Mouse (Mus musculus) MEL (cell line): Measurements from ENCODE around the gene Mpl.

Experiments
- CTCF ChIP-seq, 3 experiments: IDR thresholded peaks in 2 of 3; conservative IDR thresholded peaks in 1 of 3; 2 replicates each; pipeline ENCODE4 v1.5.1; 2011 to 2012; ENCODE audit warnings: low read length in 3 of 3, low read depth in 2 of 3, mild to moderate bottlenecking in 2 of 3, improper control_type of control experiment in 1 of 3, inconsistent platforms in 1 of 3, mixed read lengths in 1 of 3, moderate library complexity in 1 of 3; ENCODE audit not compliant: control insufficient read depth in 1 of 3, insufficient read depth in 1 of 3, poor library complexity in 1 of 3, severe bottlenecking in 1 of 3
- EP300 ChIP-seq, 2 experiments: IDR thresholded peaks; 2 replicates each; pipeline ENCODE4 v1.6.1; 2011; ENCODE audit warnings: improper control_type of control experiment in 2 of 2, low read length in 2 of 2, low read depth in 1 of 2, mild to moderate bottlenecking in 1 of 2
- GATA1 ChIP-seq: IDR thresholded peaks from 2 replicates; pipeline ENCODE4 v1.6.1; 2011; ENCODE audit warnings: low read depth, low read length, improper control_type of control experiment
- HCFC1 ChIP-seq: IDR thresholded peaks from 2 replicates; pipeline ENCODE4 v1.6.1; 2012; ENCODE audit warnings: low read depth, mild to moderate bottlenecking, inconsistent platforms, low read length, improper control_type of control experiment, moderate library complexity
- MAX ChIP-seq: IDR thresholded peaks from 2 replicates; pipeline ENCODE4 v1.6.1; 2011; ENCODE audit warnings: low read length, improper control_type of control experiment
- MAZ ChIP-seq: IDR thresholded peaks from 2 replicates; pipeline ENCODE4 v1.6.1; 2012; ENCODE audit warnings: low read depth, mild to moderate bottlenecking, inconsistent platforms, low read length, improper control_type of control experiment
- POLR2A ChIP-seq, 2 experiments: IDR thresholded peaks; 2 replicates each; pipeline ENCODE4 v1.6.1; 2011 to 2012; ENCODE audit warnings: low read length in 2 of 2, mild to moderate bottlenecking in 2 of 2, control low read depth in 1 of 2, improper control_type of control experiment in 1 of 2, low read depth in 1 of 2, moderate library complexity in 1 of 2; ENCODE audit not compliant: control insufficient read depth in 1 of 2, insufficient read depth in 1 of 2, poor library complexity in 1 of 2
- USF2 ChIP-seq, 2 experiments: IDR thresholded peaks; 2 replicates each; pipeline ENCODE4 v1.6.1; 2011 to 2012; ENCODE audit warnings: improper control_type of control experiment in 2 of 2, low read length in 2 of 2, borderline replicate concordance in 1 of 2, inconsistent platforms in 1 of 2, low read depth in 1 of 2, mild to moderate bottlenecking in 1 of 2; ENCODE audit not compliant: insufficient read depth in 1 of 2

- TF ChIP-seq EP300 (IDR thresholded peaks at IDR 0.05; ENCODE audit: low read depth in 1 of 2, low read length in 2 of 2) (no peak), MAZ (no peak), MAX (no peak), POLR2A (IDR thresholded peaks at IDR 0.05; ENCODE audit: control insufficient read depth in 1 of 2, insufficient read depth in 1 of 2, low read depth in 1 of 2, low read length in 2 of 2, poor library complexity in 1 of 2) (no peak), CTCF (IDR thresholded peaks at IDR 0.05 in 2 of 3, conservative IDR thresholded peaks at IDR 0.05 in 1 of 3; ENCODE audit: control insufficient read depth in 1 of 3, insufficient read depth in 1 of 3, low read depth in 2 of 3, low read length in 3 of 3, poor library complexity in 1 of 3, severe bottlenecking in 1 of 3) (no peak), USF2 (IDR thresholded peaks at IDR 0.05; ENCODE audit: borderline replicate concordance in 1 of 2, insufficient read depth in 1 of 2, low read depth in 1 of 2, low read length in 2 of 2) (no peak), GATA1 (no peak), HCFC1 (no peak)
Observed at GRCm38 (mm10) chr4:118421384-118421783, 35.9 kb downstream of the Mpl start.
